Mouse (Mus musculus): ENCODE data around the gene Cgnl1. TPM values are rescaled to one million over a fixed set of nuclear protein-coding genes. Genes with fewer than 3 reads are reported as not detected.

Cgnl1 gene
- 14.5 and 15.0 TPM in 2 replicates for polyA plus RNA-seq (2015; fragmentation: Nextera tagmentation; extraction: Ambion mirVana)

GRCm38 (mm10) chr9:71770991-71771767 lies at the start of gene Cgnl1:
Cgnl1 (minus strand) TSS chr9:71771602.

GRCm38 (mm10) chr9:71591938-71592548 lies 179.4 kb downstream of the Cgnl1 start, which contains the start of gene Myzap:
Myzap (minus strand) TSS chr9:71592360.

Other genes with a start within 250 kb of the Cgnl1 start
- 5.4 and 8.5 TPM in 2 replicates for gene Myzap, start 179.2 kb downstream of the Cgnl1 start, polyA plus RNA-seq (2015; fragmentation: Nextera tagmentation; extraction: Ambion mirVana)

Measured in adrenal gland, postnatal 0 days (tissue).